Mouse (Mus musculus) monocyte, adult 5-6 weeks (primary cell): ENCODE measurements around the gene Cracr2a. TPM values are rescaled to one million over a fixed set of nuclear protein-coding genes. Genes with fewer than 3 reads are reported as not detected.
"Not testable (repeated sequence)": the region's sequence is repeated elsewhere in the genome, so short reads cannot be mapped to it uniquely, and the experiment has no call there.

ENCODE experiments used
- ATAC-seq: fragments of 153-309, 156-312 bp; replicated peaks from 2 replicates; pipeline ENCODE4 v1.8.0; 2017; ENCODE audit warnings: mild to moderate bottlenecking; ENCODE audit not compliant: low TSS enrichment, insufficient number of reproducible peaks, severe bottlenecking, poor library complexity, low FRiP score
- total RNA-seq: library from RNA; stranded (forward); fragments of 200-1000, 200-491, 200-594 nt; gene quantifications from 3 replicates; pipeline ENCODE4 v1.2.3, GENCODE M21; 2017

Gene Cracr2a
- 12.1 to 38.8 TPM (median 14.6 TPM) in 3 replicates for total RNA-seq

DNA sequence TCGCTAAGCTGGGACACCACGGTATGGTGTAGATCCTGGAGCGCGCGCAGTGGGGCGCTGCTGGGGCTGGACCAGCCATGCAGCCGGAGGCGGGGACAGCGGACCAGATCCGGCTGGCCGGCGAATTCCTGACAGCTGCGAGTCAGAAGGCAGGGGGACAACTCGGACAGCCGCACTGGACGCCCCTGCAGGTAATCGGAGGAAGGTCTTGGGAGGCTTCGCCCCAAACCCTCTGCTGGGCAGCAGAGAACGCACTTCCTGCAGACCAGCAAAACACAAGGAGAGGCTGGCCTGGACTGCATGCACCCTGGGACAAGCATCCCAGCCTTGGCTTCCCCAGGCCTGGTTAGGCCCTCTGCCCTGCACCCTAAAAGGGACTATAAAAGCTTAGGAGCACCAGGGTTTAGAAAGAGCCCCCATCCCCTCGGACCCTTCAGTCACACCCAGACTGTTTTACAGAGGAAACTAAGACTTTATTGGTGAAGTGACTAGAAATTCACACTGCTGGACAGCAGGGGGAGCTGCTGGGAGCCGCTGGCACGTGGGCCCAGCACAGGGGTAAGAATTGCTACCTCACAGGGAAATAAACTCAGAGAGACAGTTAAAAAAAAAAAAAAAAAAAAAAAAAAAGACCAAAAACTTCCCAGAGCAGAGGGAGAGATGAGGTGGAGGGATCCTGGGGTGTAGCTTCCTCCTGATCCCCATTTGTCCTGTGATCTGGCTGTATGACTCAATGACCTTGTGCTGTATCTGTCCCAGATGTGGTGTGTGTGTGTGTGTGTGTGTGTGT lies at the start of gene Cracr2a:
Gene Cracr2a (plus strand): TSS at position 108 of the 790 bp plus-strand sequence.
- ATAC-seq: peak; percentile 75

DNA sequence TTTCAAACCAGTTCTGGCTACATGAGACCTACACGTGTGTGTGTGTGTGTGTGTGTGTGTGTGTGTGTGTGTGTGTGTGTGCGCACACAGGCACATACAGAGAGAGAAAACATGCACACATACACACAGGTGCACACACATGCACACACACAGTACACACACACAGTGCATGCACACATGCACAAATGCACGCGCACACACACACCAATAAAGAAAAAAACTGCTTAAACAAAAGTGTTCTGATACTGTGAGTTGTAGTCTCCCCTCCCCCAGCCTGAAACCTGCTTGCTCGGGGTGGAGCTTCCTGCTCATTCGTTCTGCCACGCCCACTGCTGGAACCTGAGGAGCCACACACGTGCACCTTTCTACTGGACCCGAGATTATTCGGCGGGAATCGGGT lies 47.4 kb upstream of the Cracr2a start:
- not testable (repeated sequence) for ATAC-seq

DNA sequence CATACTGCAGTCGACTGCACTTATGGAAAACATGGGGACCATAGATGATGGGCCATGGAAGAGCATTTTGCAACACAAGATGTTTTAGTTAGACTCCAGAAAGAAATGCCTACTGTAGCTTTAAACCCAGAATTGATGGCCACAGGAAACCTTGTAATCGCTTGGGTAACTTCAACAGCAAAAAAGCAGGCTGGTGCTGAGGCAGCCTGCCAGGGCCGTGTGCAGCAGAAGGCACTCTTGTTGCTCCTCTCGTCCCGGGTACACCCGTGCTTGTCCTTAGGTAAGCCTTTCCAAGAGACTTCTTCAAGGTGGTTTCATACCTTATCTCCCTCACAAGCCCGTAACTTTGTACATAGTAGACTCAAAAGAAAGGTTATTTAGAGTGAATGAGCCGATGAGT lies 40.0 kb upstream of the Cracr2a start:
- no peak for ATAC-seq

DNA sequence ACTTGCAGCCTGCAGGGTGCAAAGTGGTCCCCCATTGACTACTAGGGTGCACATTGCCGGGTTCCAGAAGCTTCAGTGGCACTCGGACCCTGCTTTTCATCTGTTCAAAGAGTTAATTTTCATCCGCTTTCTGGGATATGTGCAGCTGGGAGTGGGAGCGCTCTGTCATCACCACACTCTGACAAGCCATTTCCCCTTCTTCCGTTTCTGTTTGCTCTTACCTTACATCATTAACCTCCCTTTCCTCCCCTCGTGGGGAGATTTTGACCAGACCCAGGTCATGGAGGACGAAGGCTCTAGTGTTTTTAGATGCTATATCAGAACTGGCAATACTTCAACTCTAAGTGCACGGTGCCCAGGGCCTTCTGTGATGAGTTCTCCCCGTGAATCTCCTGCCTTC lies 38.8 kb upstream of the Cracr2a start:
- ATAC-seq: no peak

DNA sequence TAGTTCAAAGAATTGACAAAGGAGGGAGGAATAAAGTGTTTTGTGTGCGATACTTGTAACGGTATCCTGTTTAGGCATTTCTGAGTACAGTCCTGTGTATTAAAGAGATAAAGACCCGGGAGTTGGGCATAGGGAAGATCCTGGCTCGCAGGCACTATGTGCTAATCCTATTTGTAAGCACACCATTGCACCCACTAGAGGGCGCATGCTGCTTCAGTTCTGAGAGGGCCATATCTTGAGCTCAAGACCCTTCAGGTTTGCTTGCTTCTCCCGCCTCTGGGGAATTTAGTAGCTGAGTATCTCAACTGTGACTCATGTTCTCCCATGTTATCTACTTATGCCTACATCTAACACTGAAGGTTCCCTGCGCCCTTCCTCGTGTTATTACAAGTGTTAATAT lies 36.7 kb upstream of the Cracr2a start:
- ATAC-seq: peak; percentile 63; the same call in 1 of the 2 replicates

DNA sequence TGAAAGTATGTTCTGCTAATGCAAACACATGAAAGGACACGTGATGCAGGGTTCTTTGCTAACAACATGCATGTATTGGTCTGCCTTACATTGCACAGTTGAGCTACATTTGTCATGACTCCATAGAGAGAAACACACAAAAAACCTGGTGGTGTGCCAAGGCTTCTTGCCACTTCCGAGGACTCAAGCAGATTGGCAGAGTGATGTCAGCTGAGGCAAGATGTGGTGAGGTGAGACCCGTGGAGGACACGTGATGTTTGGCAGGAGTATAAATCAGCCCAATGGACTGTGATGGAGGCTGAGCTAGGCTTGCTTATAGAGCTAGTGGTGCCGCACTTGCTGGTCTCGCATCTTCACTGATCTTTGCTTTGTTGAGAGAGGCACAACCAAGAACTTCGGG lies 32.5 kb upstream of the Cracr2a start:
- no peak for ATAC-seq

DNA sequence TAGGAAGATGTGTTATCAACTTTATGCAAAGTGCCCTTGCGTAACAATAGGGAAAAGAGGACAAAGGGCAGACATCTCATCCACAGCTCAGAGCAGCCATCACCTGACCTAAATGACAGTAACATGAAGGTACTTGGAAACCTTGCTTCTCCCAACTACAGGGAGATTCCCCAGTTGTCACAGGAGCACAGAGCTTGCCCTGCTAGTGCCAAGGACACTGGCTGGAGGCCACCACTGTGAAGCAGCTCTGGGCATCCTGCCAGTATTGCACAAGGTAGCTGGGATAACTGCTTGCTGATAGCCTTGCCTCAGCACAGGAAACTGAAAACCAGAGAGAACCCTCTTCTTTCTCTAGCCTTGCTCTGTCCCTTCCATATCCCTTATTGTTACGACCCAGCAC lies 31.7 kb upstream of the Cracr2a start:
- ATAC-seq: no peak

DNA sequence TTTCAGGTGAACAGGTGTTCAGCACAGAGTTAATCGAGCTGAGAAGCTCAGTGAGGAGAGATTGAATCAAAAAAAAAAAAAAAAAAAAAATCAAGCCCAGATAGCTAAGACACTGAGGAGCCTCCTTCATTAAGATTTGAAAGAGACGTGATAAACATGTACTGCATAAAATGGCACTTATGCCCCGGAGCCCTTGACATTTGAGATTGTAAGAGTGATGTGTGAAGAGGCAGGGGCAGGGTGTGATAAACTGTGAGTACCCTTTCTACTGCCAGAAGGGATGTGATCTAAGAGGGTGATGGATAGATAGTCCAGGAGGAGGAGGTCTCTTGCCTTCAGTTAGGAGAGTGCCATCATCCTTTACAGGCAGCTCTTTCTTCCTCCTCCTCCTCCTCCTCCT lies 30.9 kb upstream of the Cracr2a start:
- no peak for ATAC-seq

DNA sequence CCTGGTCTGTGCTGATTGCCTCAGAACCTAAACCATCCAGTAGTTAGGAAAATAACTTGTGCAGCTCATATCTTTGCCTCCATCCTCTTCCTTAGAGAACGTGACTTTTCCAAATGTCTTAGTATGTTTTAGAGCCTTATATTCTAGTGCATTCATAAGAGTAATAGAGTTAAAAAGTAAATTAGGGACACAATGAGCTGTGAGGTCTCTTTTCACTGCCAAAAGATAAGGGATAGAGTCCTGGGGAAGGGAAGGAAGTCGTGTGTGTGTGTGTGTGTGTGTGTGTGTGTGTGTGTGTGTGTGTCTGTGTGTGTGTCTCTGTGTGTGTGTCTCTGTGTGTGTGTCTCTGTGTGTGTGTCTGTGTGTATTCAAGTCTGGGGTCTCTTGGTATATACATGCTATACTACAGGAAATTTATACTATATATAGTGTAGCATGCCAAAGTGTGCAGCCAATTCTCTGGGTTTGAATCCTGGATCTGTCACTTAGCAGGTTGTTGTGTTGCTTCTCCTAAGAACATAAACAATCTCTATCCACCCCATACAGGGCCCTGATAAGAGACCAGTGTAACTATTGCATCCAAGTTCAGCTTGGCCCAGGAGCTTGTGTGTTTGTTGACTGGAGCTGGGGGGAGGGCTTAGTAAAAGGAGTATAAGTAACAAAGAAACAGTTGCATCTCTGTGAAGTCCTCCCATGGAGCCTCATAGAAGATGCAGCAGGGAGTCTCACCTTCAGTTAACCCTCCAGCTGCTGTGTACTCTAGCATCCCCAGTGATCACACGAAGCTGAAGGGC lies 29.5 kb upstream of the Cracr2a start:
- ATAC-seq: no peak

DNA sequence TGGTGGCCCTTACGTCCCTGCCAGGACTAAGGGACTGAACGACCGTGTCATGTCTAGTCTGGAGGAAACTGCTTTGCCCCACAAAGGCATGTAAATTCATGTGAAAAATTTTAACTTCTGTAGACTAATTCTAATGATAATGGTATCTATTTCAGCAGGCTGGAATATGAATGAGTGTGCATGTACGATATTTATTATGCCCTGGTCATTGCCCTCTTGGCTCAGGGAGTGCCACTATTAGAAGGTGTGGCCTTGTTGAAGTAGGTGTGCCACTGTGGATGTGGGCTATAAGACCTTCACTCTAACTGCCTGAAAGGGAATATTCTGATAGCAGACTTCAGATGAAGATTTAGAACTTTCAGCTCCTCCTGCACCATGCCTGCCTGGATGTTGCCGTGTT lies 28.8 kb upstream of the Cracr2a start:
- ATAC-seq: no peak

DNA sequence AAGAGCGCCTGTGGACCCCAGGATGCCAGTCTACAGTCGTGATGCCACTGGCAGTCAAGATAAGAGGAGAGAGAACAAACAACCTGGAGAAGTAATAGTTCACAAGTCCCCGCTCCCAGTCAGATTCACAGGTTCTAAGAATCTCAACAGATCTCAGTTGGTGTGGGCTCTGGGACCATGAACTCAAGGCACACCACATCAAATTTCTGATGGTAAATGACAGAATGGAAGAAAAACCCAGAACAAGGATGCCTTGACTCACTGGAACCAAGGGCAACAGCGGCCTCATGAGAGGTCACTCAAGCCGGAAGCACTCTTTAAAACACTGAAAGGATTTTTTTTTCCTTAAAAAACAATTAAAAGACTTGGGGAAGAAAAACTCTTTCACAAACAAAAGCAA lies 27.4 kb upstream of the Cracr2a start:
- no peak for ATAC-seq

DNA sequence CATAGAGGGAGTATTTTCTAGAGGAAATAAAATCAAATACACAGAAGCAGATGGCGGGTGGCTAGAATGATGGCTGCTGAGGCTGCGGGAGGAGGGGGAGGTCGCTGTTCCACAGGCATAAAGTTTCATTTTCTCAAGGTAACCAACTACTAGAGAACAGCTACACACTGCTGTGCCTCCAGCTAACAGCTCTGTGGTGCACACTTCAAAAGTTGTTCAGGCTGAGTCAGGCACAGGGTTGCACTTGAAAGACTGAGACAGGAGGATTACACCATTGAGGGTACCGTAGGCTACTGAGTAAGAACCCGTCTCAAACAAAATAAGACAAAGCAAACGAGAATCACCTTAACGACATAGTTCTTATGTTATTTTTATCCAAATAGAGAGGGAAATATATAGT lies 24.1 kb upstream of the Cracr2a start:
- ATAC-seq: no peak

DNA sequence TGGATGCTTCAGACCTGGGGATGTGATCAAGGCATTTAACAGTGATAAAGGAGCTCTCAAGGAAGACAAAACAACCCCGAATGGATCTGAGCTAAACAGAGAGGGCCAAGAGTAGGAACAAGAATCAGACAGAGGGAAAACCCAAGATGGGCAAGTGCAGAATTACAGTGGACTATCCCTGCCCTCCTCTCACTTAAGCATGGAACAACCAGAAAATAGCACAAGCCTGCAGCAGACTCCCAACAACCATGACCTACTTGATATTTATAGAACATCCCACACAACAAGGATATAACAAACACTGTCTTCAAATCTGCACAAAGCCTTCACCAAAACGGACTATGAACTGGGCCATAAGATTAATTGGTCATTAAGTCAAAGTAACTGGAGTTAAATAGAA lies 23.0 kb upstream of the Cracr2a start:
- no peak for ATAC-seq

DNA sequence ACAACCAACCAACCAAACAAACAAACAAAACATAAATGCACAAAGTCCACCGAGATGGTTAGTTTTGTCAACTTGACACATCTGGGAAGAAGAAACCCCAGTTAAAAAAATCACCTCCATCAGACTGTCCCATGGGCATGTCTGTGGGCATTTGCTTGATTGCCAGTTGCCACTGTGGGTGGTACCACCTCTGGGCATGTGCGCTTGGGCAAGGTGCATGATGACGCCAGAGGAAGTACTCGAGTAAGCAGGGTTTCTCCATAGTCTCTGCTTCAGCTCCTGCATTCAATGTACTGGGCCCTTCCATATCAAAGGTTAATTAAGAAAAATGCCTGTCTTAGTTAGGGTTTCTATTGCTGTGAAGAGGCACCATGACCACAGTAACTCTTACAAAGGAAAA lies 21.9 kb upstream of the Cracr2a start:
- ATAC-seq: no peak

DNA sequence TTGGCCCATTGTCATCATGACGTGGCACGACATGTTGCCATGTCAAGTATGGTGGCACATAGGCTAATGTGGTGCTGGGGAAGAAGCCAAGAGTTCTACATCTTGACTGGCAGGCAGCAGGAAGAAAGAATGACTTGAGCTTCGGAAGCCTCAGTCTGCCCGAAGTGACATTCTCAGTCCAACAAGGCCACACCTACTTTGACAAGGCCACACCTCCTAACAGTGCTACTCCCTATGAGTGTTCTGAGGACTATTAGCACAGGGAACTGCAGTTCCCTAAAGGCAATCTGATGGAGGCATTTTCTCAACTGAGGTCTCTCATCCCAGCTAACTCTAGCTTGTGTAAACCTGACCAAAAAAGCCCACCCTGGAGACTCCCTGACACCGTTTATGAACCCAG lies 21.5 kb upstream of the Cracr2a start:
- no peak for ATAC-seq

DNA sequence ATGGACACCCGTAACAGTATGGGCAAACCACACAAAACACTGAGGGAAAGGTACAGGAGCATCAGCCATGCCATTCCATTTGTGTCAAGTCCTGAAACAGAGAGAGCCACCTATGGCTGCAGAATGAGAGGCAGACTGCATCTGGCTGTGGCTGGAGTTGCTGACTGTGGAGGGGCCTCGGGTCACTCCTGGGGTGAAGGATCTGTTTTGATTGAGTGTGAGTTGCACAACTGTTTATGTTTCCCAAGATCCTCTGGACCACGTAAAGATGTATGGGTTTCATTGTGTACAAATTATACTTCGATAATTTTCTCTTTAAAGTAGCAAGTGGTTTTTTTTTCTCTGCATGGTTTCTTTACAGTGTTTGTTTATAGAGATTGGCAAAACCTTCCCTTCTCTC lies 20.6 kb upstream of the Cracr2a start:
- no peak for ATAC-seq

DNA sequence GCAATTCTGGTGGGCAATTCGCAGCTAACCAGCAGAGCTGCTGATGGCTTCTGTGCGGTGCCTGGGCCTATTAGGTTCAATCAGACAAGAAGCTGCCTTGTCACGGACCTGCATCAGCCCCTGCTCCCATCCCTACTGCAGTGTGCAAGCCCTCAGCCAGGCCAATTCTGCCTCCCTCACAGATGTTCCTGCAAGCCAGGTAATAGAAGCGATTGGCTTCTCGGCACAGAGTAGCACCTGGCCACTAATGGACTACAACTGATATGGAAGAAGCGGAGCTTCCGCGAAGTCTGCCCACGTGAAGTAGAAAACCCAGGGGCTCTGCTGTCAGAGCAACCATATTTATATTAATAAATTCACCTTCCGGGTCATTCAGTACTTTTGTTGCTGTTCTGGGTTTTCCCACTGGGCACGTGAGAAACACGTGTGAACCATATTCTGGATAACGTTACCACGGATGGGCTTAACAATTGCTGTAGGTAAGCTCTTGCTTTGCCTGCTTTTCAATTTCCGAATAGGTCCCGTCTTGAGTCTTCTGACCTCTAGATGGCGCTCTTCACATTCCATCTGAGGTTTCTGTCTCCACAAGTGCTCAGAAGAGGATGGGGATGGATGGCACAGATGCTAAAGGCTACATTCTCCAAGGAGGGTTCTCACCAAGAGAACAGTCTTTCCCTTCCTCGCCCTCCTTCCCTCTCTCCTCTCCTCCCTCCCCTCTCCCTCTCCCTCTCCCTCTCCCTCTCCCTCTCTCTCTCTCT lies 19.3 kb upstream of the Cracr2a start:
- ATAC-seq: no peak

DNA sequence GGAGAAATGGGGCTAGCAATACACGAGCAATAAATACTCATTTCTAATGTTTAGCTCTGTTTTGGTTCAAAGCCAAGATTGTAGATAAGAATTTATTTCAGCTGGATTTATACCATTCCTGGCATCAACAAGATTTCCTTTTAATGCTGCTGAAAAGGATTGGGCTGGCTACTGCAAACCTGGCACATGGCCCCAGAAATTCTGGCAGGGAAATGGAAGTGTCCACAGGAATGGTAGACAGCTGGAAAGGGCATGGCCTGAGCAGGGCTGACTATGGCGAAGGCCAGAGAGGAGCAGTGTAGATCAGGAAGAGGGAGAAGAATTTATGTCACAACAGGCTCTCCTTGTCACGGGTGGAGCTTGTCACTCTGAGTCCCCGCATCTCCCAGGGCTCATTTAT lies 14.5 kb upstream of the Cracr2a start:
- ATAC-seq: no peak

DNA sequence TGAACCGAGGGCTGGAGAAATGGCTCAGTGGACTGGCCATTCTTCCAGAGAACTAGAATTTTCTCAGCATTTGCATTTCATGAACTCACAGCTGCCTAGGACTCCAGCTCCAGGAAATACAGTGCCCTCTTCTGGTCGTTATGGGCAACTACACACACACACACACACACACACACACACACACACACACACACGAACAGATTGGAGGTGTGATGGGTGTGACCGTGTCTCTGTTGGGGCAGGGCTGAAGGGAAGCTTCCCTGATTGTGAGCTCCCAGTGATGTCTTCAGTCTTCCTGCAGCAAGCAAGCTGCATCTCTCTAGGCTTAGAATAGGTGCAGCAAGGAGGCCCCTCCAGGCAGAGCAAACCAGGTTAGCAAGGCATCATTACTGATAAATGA lies 8.2 kb upstream of the Cracr2a start:
- ATAC-seq: no peak
